Mouse (Mus musculus): Measurements from ENCODE around the gene Tbc1d25.

DNA sequence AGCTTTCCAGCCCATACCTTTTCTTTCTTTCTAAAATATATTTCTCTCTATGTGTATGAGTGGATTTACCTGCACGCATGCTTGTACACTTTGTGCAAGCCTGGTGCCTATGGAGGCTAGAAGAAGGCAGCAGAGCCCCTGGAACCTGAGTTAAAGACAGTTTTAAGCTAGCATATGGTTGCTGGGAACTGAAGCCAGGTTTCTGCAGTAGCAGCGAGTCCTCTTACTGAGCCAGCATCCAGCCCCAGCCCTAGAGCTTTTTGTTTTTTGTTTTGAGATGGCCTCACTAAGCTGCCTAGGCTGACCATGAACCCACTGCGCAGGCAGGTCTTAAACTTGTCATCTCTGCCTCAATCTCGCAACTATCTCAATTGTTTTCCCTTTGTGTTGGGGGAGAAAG is 11.5 kb downstream of the Tbc1d25 start:
- TF ChIP-seq CTCF (IDR thresholded peaks at IDR 0.05; ENCODE audit: control insufficient read depth, insufficient read depth, insufficient read length): no peak
- TF ChIP-seq MYOG (IDR thresholded peaks at IDR 0.05; ENCODE audit: control insufficient read depth, extremely low read depth, insufficient read length): no peak
- no peak for TF ChIP-seq MAX (IDR thresholded peaks at IDR 0.05)
- no peak for TF ChIP-seq CEBPB (IDR thresholded peaks at IDR 0.05; ENCODE audit: low read depth)
- no peak for TF ChIP-seq MYOD1 (IDR thresholded peaks at IDR 0.05; ENCODE audit: control insufficient read depth, insufficient read length, low read depth)

Data from C2C12 (cell line).